Mouse (Mus musculus): Measurements from ENCODE around the gene Tgif1. TPM values are rescaled to one million over a fixed set of nuclear protein-coding genes. Genes with fewer than 3 reads are reported as not detected.

Tgif1 gene
- polyA plus RNA-seq, 1 experiment from 2014 or later, result 66.8 TPM

GRCm38 (mm10) chr17:70809776-70810175 is 43.6 kb downstream of the Tgif1 start:
- Histone ChIP-seq H3K4me1 (no peaks in the 10 kb centered on the region), H3K27ac (no peak overlapping the region), H3K36me3 (no peaks in the 10 kb centered on the region), H3K9me3 (replicated peaks) (no peaks in the 10 kb centered on the region), H3K27me3 (no peaks in the 10 kb centered on the region), H3K9ac (no peak overlapping the region), H3K4me3 (no peak overlapping the region), H3K4me2 (replicated peaks) (no peak overlapping the region)
- WGBS, result 28% methylated on average over 3 of the region's 3 CpGs
- ATAC-seq (ENCODE audit: low FRiP score), result no peak

DNA sequence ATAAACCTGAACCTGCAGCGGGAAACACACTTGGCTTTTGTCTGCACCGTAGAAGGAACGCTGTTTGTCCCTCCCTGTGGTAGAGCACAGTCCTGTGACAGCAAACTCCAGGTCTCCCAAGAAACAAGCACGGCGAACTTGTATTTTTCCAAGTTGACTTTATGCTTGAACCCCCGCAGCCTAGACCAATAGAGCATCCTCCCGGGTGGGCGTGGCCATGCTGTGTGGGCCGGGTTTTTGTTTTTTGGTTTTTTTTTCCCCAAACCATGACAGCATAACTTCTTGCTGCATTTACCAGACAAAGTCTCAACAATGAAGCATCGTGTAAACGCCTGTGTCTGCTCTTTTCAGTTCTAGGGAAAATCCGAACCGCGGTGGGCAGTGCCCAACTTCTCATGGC is 44.5 kb downstream of the Tgif1 start:
- 32% methylated on average over 14 of the region's 14 CpGs for WGBS
- no peaks in the 10 kb centered on the region for H3K4me1 ChIP-seq
- H3K36me3 ChIP-seq, result no peaks in the 10 kb centered on the region
- H3K9ac ChIP-seq, result no peak overlapping the region
- H3K9me3 ChIP-seq (replicated peaks), result no peaks in the 10 kb centered on the region
- no peak overlapping the region for H3K4me3 ChIP-seq
- no peak overlapping the region for H3K4me2 ChIP-seq (replicated peaks)
- H3K27me3 ChIP-seq, result no peaks in the 10 kb centered on the region
- H3K27ac ChIP-seq, result no peak overlapping the region
- no peak for ATAC-seq (ENCODE audit: low FRiP score)

- H3K36me3 ChIP-seq, result no peaks in the 10 kb centered on the region
- no peaks in the 10 kb centered on the region for H3K9me3 ChIP-seq (replicated peaks)
- H3K4me2 ChIP-seq (replicated peaks), result no peak overlapping the region
- H3K9ac ChIP-seq, result no peak overlapping the region
- H3K27me3 ChIP-seq, result no peaks in the 10 kb centered on the region
- no peaks in the 10 kb centered on the region for H3K4me1 ChIP-seq
- H3K4me3 ChIP-seq, result no peak overlapping the region
- no peak for ATAC-seq (ENCODE audit: low FRiP score)
- 97% methylated on average over 1 of the region's 1 CpGs for WGBS
- no peak overlapping the region for H3K27ac ChIP-seq
Observed at GRCm38 (mm10) chr17:70807885-70808284, 45.5 kb downstream of the Tgif1 start.

- no peak overlapping the region for H3K9ac ChIP-seq
- no peaks in the 10 kb centered on the region for H3K4me1 ChIP-seq
- ATAC-seq (ENCODE audit: low FRiP score), result no peak
Observed at GRCm38 (mm10) chr17:70806600-70806999, 46.7 kb downstream of the Tgif1 start.

GRCm38 (mm10) chr17:70805866-70806265 is 47.5 kb downstream of the Tgif1 start:
- ATAC-seq (ENCODE audit: low FRiP score), result no peak
- no peaks in the 10 kb centered on the region for H3K36me3 ChIP-seq
- H3K9ac ChIP-seq, result no peak overlapping the region
- WGBS, result 91% methylated on average over 9 of the region's 9 CpGs
- H3K27me3 ChIP-seq, result no peaks in the 10 kb centered on the region
- no peaks in the 10 kb centered on the region for H3K9me3 ChIP-seq (replicated peaks)
- H3K4me1 ChIP-seq, result no peaks in the 10 kb centered on the region
- no peak overlapping the region for H3K4me2 ChIP-seq (replicated peaks)
- no peak overlapping the region for H3K4me3 ChIP-seq
- H3K27ac ChIP-seq, result no peak overlapping the region

More at GRCm38 (mm10) chr17:70806600-70806999, 46.7 kb downstream of the Tgif1 start:
- H3K9me3 ChIP-seq (replicated peaks), result no peaks in the 10 kb centered on the region
- H3K4me3 ChIP-seq, result no peak overlapping the region
- H3K36me3 ChIP-seq, result no peaks in the 10 kb centered on the region
- H3K27ac ChIP-seq, result no peak overlapping the region
- 84% methylated on average over 2 of the region's 2 CpGs for WGBS
- no peak overlapping the region for H3K4me2 ChIP-seq (replicated peaks)
- H3K27me3 ChIP-seq, result no peaks in the 10 kb centered on the region

- Histone ChIP-seq H3K36me3 (no peaks in the 10 kb centered on the region), H3K27me3 (no peaks in the 10 kb centered on the region), H3K4me2 (replicated peaks) (no peak overlapping the region), H3K4me3 (no peak overlapping the region), H3K9me3 (replicated peaks) (no peaks in the 10 kb centered on the region), H3K4me1 (no peaks in the 10 kb centered on the region), H3K9ac (no peak overlapping the region), H3K27ac (no peak overlapping the region)
- 78% methylated on average over 14 of the region's 14 CpGs for WGBS
- no peak for ATAC-seq (ENCODE audit: low FRiP score)
Observed at GRCm38 (mm10) chr17:70802022-70802421, 51.3 kb downstream of the Tgif1 start.

DNA sequence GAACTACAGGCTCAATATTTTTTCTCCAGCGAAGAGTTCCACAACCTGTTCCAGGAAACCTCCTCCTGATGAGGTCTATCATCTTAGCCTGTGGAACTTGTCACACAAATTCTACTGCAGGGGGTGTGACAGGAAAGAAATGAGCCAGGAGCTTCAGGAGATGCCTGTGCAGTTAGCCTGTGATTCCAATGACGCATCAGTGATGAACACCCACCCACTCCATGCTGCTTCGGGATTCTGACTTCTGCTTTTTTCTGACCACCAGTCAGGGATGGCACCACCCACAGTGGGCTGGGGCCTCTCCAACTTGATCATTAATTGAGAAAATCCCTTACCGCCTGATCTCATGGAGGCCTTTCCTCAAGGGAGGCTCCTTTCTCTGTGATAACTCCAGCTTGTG is 54.1 kb downstream of the Tgif1 start:
- WGBS, result 74% methylated on average over 4 of the region's 4 CpGs
- no peak overlapping the region for H3K4me2 ChIP-seq (replicated peaks)
- no peaks in the 10 kb centered on the region for H3K9me3 ChIP-seq (replicated peaks)
- no peaks in the 10 kb centered on the region for H3K27me3 ChIP-seq
- H3K4me1 ChIP-seq, result peaks cover 9% of the 10 kb centered on the region
- no peaks in the 10 kb centered on the region for H3K36me3 ChIP-seq
- no peak overlapping the region for H3K27ac ChIP-seq
- ATAC-seq (ENCODE audit: low FRiP score), result no peak
- no peak overlapping the region for H3K9ac ChIP-seq
- H3K4me3 ChIP-seq, result no peak overlapping the region

GRCm38 (mm10) chr17:70797773-70798045 is 55.6 kb downstream of the Tgif1 start:
- H3K27me3 ChIP-seq, result no peaks in the 10 kb centered on the region
- no peaks in the 10 kb centered on the region for H3K36me3 ChIP-seq
- H3K4me1 ChIP-seq, result peaks cover 15% of the 10 kb centered on the region
- H3K4me2 ChIP-seq (replicated peaks), result no peak overlapping the region
- H3K27ac ChIP-seq, result no peak overlapping the region
- H3K9ac ChIP-seq, result no peak overlapping the region
- ATAC-seq (ENCODE audit: low FRiP score), result no peak
- WGBS, result 91% methylated on average over 1 of the region's 1 CpGs
- no peaks in the 10 kb centered on the region for H3K9me3 ChIP-seq (replicated peaks)
- no peak overlapping the region for H3K4me3 ChIP-seq

DNA sequence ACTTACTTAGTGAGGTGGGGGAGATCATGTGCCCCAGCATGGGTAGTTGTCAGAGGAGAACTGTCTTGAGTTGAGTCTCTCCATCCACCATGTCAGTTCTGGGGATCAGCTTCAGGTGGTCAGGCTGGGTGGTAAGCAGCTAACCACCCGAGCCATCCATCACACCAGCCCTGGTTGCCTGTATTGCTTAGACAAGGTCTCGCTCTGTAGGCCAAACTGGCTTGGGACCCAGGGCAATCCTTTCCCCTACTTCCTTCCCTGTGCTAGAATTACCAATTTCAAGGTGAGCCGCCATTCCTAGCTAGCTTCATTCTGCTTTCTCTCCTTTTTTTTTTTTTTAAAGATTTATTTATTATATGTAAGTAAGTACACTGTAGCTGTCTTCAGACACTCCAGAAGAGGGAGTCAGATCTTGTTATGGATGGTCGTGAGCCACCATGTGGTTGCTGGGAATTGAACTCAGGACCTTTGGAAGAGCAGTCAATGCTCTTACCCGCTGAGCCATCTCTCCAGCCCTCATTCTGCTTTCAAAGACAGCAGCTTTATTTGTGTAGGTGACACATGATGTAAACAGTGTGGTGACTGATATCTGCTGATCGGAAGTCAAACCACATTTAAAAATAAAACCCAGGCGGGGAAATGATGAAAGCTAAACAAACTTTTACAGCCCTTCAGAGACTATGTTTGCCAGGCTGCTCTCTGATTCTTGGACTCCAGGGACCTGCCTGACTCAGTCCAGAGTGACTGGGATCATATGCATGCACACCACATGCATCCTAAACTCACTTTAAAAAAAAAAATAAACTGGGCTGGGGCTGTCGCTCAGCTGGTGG is 56.2 kb downstream of the Tgif1 start:
- H3K4me3 ChIP-seq, result no peak overlapping the region
- no peak overlapping the region for H3K4me2 ChIP-seq (replicated peaks)
- H3K9me3 ChIP-seq (replicated peaks), result no peaks in the 10 kb centered on the region
- no peak overlapping the region for H3K27ac ChIP-seq
- no peaks in the 10 kb centered on the region for H3K36me3 ChIP-seq
- H3K9ac ChIP-seq, result no peak overlapping the region
- H3K4me1 ChIP-seq, result peaks cover 15% of the 10 kb centered on the region
- no peaks in the 10 kb centered on the region for H3K27me3 ChIP-seq
- WGBS, result 85% methylated on average over 8 of the region's 8 CpGs
- ATAC-seq (ENCODE audit: low FRiP score), result no peak

GRCm38 (mm10) chr17:70795196-70795595 is 58.1 kb downstream of the Tgif1 start:
- Histone ChIP-seq H3K9ac (no peak overlapping the region), H3K4me1 (peaks cover 15% of the 10 kb centered on the region), H3K9me3 (replicated peaks) (no peaks in the 10 kb centered on the region), H3K27me3 (no peaks in the 10 kb centered on the region), H3K4me3 (no peak overlapping the region), H3K36me3 (no peaks in the 10 kb centered on the region), H3K4me2 (replicated peaks) (no peak overlapping the region), H3K27ac (peak overlapping the region; percentile 84)
- WGBS, result 66% methylated on average over 4 of the region's 4 CpGs
- no peak for ATAC-seq (ENCODE audit: low FRiP score)

GRCm38 (mm10) chr17:70794722-70795121 is 58.6 kb downstream of the Tgif1 start:
- peak overlapping the region; percentile 26 for H3K4me2 ChIP-seq (replicated peaks)
- H3K9ac ChIP-seq, result no peak overlapping the region
- H3K27ac ChIP-seq, result peak overlapping the region; percentile 84
- ATAC-seq (ENCODE audit: low FRiP score), result no peak
- no peak overlapping the region for H3K4me3 ChIP-seq
- no peaks in the 10 kb centered on the region for H3K9me3 ChIP-seq (replicated peaks)
- peaks cover 15% of the 10 kb centered on the region for H3K4me1 ChIP-seq
- H3K36me3 ChIP-seq, result no peaks in the 10 kb centered on the region
- 56% methylated on average over 6 of the region's 6 CpGs for WGBS
- H3K27me3 ChIP-seq, result no peaks in the 10 kb centered on the region

DNA sequence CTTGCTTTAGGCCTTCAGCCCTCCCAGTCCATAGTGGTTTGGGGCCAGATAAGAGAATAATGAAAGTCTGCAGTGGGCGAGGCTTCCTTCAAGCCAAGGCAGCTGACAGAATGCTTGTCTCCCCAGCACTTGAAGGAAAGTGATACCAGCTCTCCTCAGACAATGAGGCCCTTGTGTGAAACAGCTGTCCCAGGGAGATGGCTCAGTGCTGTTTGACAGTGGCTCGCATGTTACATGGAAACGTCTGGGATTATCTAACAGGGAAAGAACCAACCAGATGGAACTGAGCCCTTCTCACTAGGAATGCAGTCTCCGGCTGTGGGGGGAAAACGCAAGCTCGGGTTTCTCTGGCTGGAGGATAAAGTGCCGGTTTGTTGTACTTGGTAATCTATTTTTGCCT is 59.1 kb downstream of the Tgif1 start:
- 9% methylated on average over 7 of the region's 7 CpGs for WGBS
- H3K9me3 ChIP-seq (replicated peaks), result no peaks in the 10 kb centered on the region
- peaks cover 15% of the 10 kb centered on the region for H3K4me1 ChIP-seq
- H3K36me3 ChIP-seq, result no peaks in the 10 kb centered on the region
- no peaks in the 10 kb centered on the region for H3K27me3 ChIP-seq
- H3K4me3 ChIP-seq, result no peak overlapping the region
- ATAC-seq (ENCODE audit: low FRiP score), result peak; percentile 87
- peak overlapping the region; percentile 26 for H3K4me2 ChIP-seq (replicated peaks)
- H3K27ac ChIP-seq, result peak overlapping the region; percentile 84
- H3K9ac ChIP-seq, result no peak overlapping the region

Data from hindbrain, embryonic 12.5 days (tissue).